Mouse (Mus musculus): Measurements from ENCODE around the gene Hsf2bp. TPM values are rescaled to one million over a fixed set of nuclear protein-coding genes. Genes with fewer than 3 reads are reported as not detected.

The Hsf2bp gene
- polyA plus RNA-seq, 1 experiment = 0.30 TPM

DNA sequence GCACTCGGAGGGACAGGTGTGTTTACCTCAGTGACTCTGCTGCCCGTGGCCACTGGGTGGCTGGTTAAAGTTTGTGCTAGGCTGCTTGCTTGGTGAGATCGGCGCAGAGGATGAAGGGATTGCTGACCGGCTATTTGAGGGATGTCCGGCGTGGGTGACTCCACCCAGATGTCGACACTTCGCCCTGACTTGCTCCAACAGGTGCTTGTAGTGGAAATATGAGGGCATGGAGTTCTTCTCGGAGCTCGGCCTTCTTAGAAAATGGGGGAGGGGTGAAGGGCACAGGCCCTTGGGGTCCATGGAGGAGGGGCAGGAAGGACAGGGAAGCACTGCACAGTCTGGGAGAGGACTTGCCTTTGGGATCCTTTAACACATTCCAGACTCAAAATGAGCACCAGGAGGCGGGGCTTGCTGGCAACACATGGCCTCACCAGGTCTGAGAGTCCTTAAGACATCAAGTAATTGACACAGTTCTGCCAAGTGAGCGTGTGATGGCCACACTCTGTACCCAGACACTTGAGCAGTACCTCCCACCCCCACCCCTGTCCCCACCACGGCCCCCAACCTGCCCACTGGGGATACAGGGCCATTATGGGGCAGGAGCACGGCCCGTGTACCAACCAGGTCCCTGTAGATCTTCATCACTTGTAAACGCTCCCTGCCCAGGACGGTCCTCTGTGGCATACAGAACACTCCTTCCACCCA lies 120.2 kb downstream of the Hsf2bp start:
- no peak for DNase-seq (ENCODE audit: extremely low spot score in 1 of 2, low spot score in 1 of 2)

DNA sequence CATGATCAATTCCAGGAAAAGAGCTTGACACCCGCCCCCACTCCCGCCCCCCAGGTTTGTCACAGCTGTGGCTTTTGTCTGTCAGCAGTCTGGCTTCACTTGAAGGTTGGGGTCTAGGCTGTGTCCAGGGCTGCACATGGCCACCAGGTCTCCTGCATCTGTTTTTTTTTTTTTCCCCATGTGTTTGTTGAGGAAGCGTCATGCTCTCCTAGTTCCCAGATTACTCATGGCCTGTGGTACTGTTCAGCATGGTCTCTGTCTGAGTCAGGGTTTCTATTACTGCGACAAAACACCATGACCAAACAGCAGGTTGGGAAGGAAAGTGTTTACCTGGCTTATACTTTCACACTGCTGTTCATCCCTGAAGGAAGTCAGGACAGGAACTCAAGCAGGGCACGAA lies 121.8 kb downstream of the Hsf2bp start:
- DNase-seq (ENCODE audit: extremely low spot score in 1 of 2, low spot score in 1 of 2) = no peak

DNA sequence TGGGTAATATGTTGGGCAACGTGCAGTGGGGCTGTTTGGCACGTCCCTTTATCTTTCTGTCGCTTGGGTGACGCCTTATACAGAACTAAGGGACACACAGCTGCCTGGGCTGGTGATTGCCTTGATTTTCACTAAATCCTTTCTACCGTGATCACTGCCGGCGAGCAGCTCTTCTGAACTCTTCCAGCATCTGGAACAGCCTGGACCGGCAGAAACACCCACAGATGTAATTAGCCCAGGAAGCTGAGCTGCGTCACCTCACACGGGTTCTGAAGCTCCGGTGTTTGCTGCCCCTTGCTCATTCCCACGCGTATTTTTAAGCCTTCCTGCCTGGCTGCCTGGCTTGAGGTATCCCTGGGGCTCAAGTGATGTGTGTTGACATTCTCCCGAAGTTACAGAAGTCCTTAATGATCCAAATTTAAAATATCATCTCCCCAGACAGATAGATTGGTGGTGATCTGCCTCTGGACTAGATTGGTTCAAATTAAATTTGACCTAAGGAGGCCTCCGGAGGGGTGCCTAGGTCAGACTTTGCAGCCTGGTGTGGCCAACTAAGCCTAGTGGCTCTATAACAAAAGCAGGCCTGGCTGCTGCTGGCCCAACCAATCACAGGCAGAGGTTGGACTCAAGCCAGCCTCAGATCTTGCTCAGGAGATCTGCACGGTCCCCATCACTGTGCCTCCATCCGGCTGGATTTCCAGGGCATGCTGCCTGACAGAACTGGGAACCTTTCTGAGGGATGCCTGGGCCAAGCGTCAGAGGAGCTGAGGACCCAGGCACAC lies 123.1 kb downstream of the Hsf2bp start:
- peak in 1 of 2 experiments; percentile 13 for DNase-seq (ENCODE audit: extremely low spot score in 1 of 2, low spot score in 1 of 2)

GRCm38 (mm10) chr17:31912387-31912786 lies 123.8 kb downstream of the Hsf2bp start:
- DNase-seq (ENCODE audit: extremely low spot score in 1 of 2, low spot score in 1 of 2) = no peak

DNA sequence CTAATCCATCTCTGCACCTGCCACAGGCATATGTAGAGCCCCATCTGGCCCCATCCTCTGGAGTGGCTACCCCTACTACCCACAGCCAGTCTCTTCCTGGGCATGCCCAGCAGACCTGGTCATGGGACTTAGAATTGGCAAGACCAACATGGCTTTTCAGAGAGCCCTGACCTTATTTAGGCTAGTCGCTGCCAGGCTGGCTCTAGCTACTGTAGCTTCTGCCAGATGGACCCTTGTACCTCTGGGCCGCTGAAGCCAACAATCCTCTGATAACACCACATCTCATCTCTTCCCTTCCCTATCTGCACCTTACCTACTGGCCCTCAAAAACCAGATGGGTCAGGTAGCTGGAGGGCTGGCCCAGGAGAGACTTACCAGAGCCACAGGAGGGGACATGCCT lies 127.2 kb downstream of the Hsf2bp start:
- no peak for DNase-seq (ENCODE audit: extremely low spot score in 1 of 2, low spot score in 1 of 2)

DNA sequence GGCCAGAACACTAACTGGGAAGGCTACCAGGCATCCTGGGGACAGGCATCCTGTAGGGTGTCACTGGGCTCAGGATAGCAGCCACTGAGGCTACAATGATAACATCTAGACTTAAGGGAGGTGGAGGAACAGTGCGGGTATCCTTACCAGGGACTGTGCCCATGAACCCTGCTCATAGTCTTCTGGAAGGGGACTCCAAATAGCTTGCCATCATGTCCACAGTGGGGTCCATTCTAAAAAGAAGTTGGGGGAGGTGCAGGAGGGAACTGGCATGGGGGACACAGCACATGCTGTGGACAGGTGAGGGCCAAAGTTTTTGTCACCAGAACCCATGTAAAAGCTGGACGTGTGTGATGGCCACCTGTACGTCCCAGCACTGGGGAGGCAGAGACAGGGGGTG lies 129.7 kb downstream of the Hsf2bp start:
- no peak for DNase-seq (ENCODE audit: extremely low spot score in 1 of 2, low spot score in 1 of 2)

- DNase-seq (ENCODE audit: extremely low spot score in 1 of 2, low spot score in 1 of 2) = no peak
Measured at GRCm38 (mm10) chr17:31905791-31906211, 130.3 kb downstream of the Hsf2bp start.

DNA sequence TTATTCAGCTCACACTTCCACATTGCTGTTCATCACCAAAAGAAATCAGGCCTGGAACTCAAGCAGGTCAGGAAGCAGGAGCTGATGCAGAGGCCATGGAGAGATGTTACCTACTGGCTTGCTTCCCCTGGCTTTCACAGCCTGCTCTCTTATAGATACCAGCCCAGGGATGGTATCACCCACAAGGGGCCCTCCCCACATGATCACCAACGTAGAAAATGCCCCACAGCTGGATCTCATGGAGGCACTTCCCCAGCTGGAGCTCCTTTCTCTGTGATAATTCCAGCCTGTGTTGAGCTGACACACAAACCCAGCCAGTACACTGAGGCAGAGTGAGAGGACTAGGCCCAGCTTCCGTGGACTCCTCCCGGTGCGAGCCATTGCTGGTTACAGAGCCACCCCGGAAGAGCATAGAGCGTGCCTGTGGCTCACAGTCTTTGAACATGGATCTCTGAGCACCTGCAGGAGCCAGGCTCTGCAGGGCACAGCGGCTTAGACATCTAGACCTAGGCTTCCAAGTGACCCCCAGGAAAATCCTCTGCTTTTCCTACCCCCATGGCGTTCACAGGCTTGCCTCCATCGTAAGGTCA lies 130.9 kb downstream of the Hsf2bp start:
- DNase-seq (ENCODE audit: extremely low spot score in 1 of 2, low spot score in 1 of 2) = no peak

DNA sequence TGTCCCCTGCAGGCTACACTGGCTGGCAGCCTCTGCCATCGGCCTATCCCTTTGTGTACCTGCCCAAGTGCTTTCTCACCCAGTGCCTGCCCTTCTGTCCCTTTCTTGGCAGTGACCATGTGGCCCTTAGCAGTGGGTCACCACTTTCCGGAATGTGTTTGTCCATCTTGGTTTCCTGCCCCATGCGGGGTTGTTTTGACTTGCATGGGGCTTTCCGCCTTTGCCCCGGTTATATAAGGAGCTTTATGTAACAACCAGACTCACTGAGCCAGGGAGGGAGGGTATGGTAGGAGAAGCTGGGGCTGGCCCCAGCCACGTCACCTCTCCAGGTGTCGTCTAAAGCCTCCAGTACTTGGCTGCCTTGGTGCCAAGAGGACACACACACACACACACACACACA lies 132.1 kb downstream of the Hsf2bp start:
- no peak for DNase-seq (ENCODE audit: extremely low spot score in 1 of 2, low spot score in 1 of 2)

- no peak for DNase-seq (ENCODE audit: extremely low spot score in 1 of 2, low spot score in 1 of 2)
Measured at GRCm38 (mm10) chr17:31902630-31903198, 133.4 kb downstream of the Hsf2bp start.

DNA sequence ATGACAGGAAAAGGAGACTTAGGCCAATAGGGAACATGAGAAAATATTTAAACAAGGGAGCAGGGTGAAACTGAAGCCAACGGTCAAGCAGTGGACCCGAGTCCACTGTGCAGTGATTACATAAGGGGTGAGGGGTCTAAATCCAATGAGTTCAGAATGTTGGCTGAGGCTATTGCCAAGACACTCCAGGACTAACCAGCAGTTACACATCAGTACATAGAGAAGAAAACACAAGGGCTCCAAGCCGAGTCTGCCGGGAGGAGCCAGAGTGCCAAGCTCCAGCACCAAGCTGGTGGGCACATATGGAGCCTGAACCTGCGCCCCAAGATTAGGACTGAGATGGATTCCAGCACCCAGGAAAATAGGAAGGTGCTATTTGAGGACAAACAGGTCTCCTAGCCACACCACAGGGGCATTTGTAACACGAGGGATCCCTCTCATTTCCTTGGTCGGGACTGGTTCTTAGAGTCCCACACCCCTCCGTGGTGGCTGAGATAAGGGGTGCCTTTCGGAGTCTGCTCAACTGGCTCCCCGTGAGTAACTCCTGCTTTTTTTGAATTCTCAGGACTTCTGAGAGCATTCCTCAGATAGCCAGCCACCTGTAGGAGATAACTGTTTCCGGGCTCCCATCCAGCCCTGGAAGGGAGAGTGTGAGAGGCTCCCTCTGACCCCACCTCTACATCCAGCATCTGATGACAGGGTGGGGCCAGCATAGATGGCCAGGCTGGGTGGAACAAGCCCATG lies 134.5 kb downstream of the Hsf2bp start:
- DNase-seq (ENCODE audit: extremely low spot score in 1 of 2, low spot score in 1 of 2) = no peak

DNA sequence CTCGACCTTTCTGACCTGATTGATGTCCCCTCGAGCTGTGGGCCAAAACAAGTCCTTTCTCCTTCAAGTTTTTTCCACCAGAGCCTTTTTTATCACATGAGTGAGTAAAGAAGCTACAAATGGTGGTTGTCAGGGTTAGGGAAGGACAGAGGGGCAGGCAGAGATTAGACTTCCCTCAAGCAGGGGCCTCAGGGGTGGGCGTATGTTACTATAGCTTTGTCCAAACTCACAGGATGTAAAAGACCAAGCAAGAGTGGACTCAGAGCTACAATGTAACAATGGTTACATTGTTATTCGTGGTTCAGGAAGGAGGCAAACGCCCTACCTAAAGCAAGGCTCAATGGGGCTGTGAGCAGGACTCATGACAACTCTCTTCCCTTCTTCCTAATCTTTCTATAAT lies 137.2 kb downstream of the Hsf2bp start:
- DNase-seq (ENCODE audit: extremely low spot score in 1 of 2, low spot score in 1 of 2) = no peak

DNA sequence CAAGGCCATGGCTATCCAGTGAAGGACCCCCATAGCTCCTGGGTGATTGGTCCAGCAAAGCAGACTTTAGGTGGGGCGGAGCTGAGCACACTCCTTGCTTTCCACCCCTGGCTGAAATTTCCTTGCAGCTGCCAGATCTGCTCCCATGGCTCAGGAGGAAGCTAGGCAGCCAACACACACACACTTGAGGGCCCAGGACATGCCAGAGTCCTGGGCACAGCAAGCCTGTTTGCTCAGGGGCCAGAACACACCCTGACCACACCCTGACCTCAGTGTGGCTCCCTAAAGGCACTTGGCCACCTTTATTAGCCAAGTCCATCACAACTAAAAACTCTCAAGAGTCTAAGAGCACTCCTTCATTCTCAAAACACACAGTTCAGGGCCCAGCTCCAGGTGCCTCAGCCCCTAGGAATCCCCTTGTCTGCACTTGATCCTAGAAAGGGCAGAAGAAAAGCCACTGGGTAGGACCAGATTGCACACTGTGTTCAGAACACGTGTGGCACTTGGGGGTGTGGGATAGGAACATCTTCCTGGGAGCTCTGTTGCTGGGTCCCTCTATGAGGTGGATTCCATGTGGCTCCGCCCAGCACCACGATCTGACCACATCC lies 138.9 kb downstream of the Hsf2bp start:
- DNase-seq (ENCODE audit: extremely low spot score in 1 of 2, low spot score in 1 of 2) = no peak

GRCm38 (mm10) chr17:31896751-31897150 lies 139.4 kb downstream of the Hsf2bp start:
- DNase-seq (ENCODE audit: extremely low spot score in 1 of 2, low spot score in 1 of 2) = no peak

- no peak for DNase-seq (ENCODE audit: extremely low spot score in 1 of 2, low spot score in 1 of 2)
Measured at GRCm38 (mm10) chr17:31896311-31896710, 139.8 kb downstream of the Hsf2bp start.

Other genes with a start within 250 kb of the Hsf2bp start
- 14.1 and 18.7 TPM in 2 replicates for gene Sik1, start 180.5 kb downstream of the Hsf2bp start, polyA plus RNA-seq (2012; rRNA removed)
- gene Rrp1b, start 249 bp downstream of the Hsf2bp start, polyA plus RNA-seq (2012; rRNA removed) = 19.3 and 23.5 TPM in 2 replicates
- gene Notch3, start 130.5 kb upstream of the Hsf2bp start, polyA plus RNA-seq (2012; rRNA removed) = 7.1 and 9.5 TPM in 2 replicates
- 0.63 and 1.3 TPM in 2 replicates for gene Ephx3, start 153.2 kb upstream of the Hsf2bp start, polyA plus RNA-seq (2012; rRNA removed)
- 49.9 and 54.6 TPM in 2 replicates for gene Brd4, start 248.4 kb upstream of the Hsf2bp start, polyA plus RNA-seq (2012; rRNA removed)